Mouse (Mus musculus) leukemia stem cell, adult 10-12 weeks (primary cell): ENCODE results near the gene Gas2l2. TPM values are rescaled to one million over a fixed set of nuclear protein-coding genes. Genes with fewer than 3 reads are reported as not detected.

Experiments used
- polyA plus RNA-seq: library from polyadenylated mRNA; stranded (reverse); fragments of >175 nt; gene quantifications from 2 replicates; pipeline ENCODE4 v1.2.3, GENCODE M21; 2012; ENCODE audit warnings: low replicate concordance

The Gas2l2 gene
- polyA plus RNA-seq = not detected in 2 replicates

DNA sequence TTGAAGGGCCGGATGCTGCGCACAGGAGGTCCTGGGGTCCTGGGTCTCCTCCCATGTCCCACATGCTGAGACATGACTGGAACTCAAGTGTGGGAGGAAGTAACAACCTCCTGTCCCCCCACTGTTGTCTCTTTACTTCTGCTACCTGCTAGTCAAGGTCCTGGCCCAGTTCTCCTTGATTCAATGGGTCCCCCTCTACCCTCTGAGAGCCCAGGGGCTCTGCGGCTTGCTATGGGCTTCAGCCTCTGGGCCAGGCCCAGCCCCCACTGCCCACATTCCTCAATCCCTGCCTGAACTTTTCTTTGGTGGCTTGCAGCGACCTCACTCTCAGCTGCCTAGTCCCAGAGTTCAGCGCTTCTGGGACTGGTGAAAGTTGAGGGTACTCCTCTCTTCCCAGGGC is at the start of gene Gas2l2:
Gene Gas2l2, minus strand, starts transcription at position 101 of the 400 bp plus-strand sequence.

DNA sequence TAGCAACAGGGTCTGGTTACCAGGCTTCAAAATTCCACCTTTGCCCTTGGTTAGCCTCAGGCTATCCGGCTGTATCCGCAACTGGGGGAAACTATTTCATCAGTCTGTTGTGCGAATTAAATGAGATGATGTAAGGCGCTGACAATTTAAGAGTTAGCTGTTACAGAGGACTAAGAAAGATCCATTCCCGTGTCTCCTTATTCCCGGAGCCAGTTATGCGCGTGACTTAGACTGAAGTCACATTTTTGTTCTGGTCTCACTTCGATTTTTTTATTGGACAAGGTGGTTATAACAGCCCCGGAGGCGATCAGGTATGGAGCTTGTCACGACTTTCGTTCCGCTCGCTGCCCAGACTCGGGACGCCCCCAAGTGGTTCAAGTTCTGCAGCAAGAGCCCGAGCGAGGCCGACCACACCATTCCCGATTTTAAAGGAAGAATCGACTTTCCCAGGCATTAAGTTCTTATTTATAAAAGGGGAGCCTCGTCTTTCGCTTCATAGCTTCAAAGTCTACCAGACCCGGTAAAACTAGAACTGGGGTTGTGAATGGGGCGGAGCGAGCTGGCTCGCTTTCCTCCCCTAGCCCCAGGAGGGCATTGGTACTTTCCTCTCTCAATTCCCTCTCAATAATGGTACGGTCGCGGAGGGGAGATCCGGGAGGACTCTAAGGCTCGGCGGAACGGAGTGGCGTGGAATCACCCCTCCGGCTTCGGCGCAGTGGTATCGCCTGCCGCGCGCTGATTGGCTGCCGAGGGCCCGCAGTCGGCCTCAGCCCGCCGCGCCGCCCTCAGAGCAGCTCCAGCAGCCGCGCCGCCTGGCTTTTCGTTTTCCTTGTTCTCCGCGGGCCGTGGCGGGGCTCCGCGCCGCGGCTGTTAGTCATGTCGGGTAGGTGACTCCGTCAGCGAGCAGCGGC is 43.3 kb upstream of the Gas2l2 start, which contains the start of gene Taf15:
Gene Taf15, plus strand, starts transcription at position 763 of the 911 bp plus-strand sequence.

DNA sequence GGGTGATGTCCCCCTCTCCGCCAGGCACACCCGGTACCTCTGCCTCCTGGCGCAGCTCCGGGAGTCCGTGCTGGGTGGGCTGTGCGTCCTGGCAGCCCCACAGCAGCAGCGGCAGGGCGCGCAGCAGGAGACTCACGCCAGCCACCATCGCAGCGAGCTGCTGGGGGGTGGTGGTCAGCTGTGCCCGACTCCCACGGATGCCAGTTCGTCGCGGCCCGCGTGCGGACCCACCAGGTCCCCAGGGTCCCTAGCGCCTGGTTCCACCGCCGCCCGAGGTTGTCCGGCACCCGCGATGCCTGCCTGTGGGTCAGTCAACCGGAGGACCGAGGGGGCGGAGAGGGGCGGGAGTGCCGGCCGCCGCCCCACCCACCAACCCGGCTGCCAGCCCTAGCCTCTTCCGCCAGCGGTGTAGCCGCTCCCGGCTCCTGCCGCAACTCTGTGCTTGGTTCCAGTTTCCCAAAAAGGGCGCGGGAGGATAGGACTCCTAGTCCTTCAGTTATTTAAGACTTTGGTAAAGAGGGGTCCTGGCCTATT is 33.5 kb upstream of the Gas2l2 start, which contains the start of gene Mmp28:
Gene Mmp28, minus strand, starts transcription at position 361 of the 534 bp plus-strand sequence.

DNA sequence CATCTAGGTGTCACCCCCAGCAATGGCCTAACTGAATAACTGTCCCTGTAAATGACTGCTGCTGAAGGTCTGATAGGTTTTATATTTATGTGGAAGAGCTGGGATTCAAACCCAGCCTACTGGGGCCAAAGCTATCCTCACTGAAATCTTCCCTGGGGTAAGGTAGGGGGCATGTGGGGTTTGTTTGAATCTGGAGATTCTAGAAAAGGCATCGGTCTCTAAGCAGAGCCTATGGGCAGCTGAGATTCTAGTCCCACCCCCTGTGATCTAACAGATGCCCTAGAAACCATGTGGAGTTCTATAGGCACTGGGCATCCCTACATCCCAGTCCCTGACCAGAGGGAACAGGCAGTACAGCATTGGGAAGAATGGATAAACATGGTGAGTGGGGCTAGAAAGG is 8.1 kb upstream of the Gas2l2 start, which contains the start of gene 1700020L24Rik:
Gene 1700020L24Rik, plus strand, starts transcription at position 301 of the 400 bp plus-strand sequence.

DNA sequence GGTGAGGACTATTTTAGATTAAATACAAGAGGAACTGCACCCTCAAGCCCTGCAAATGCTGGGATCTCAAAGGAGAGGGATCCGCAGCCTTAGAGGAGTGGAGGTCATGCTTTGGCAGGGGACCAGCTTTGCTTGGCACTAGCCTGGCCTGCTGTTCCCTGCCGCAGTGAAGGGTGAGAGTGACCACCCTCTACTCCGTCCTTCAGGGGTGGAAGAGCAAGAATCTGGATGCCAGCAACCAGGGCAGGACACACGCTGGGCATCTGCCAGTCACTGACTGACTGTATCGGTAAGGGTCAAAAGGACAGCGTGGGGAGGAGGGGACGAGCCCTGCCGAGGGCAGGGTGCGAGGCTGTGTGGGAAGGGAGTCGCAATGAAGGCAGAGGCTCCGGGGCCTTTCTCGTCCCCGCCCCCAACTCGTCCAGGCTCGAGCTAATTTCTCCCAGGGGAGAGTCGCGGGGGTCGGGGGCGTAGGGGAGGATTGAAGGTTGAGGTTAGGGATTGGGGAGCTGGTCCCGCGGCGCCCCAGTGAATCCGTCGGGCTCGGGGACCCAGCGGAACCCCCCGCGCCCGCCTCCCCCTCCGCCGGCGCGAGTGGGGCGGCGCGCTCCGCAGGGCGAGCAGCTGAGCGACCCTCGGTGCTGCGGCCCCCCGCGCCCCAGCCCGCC is 20.0 kb downstream of the Gas2l2 start, which contains the start of gene Rasl10b:
Gene Rasl10b, plus strand, starts transcription at position 51 of the 668 bp plus-strand sequence.

Other genes starting within 250 kb of the Gas2l2 start
- 0.80 TPM in 1 of 2 replicates, not detected in the other for gene Slfn3, start 238.1 kb downstream of the Gas2l2 start, polyA plus RNA-seq
- gene Slfn14, start 142.7 kb downstream of the Gas2l2 start, polyA plus RNA-seq = 0.15 and 0.91 TPM in 2 replicates
- gene Ap2b1, start 130.4 kb downstream of the Gas2l2 start, polyA plus RNA-seq = 12.4 and 24.2 TPM in 2 replicates
- 3.9 and 5.0 TPM in 2 replicates for gene Pex12, start 126.9 kb downstream of the Gas2l2 start, polyA plus RNA-seq
- 0.09 and 0.11 TPM in 2 replicates for gene Rasl10b, start 20.3 kb downstream of the Gas2l2 start, polyA plus RNA-seq
- gene 1700020L24Rik, start 8.2 kb upstream of the Gas2l2 start, polyA plus RNA-seq = 0.50 TPM in 1 of 2 replicates, not detected in the other
- 0.42 and 0.46 TPM in 2 replicates for gene Mmp28, start 33.6 kb upstream of the Gas2l2 start, polyA plus RNA-seq
- gene Taf15, start 43.6 kb upstream of the Gas2l2 start, polyA plus RNA-seq = 45.6 and 117 TPM in 2 replicates
- not detected in 2 replicates for gene Heatr9, start 92.7 kb upstream of the Gas2l2 start, polyA plus RNA-seq
- gene Ccl5, start 101.1 kb upstream of the Gas2l2 start, polyA plus RNA-seq = 20.3 and 71.8 TPM in 2 replicates
- gene Ccl9, start 149.2 kb upstream of the Gas2l2 start, polyA plus RNA-seq = 0.29 TPM in 1 of 2 replicates, not detected in the other
- 7.6 TPM in 1 of 2 replicates, not detected in the other for gene Ccl6, start 163.6 kb upstream of the Gas2l2 start, polyA plus RNA-seq
- gene Rpl9-ps1, start 216.2 kb upstream of the Gas2l2 start, polyA plus RNA-seq = 0.36 TPM in 1 of 2 replicates, not detected in the other
- 0.25 and 2.2 TPM in 2 replicates for gene Ccl3, start 219.9 kb upstream of the Gas2l2 start, polyA plus RNA-seq
- 1.1 and 4.5 TPM in 2 replicates for gene Ccl4, start 233.1 kb upstream of the Gas2l2 start, polyA plus RNA-seq